Mouse (Mus musculus): ENCODE data around the gene Fsip1. TPM values are rescaled to one million over a fixed set of nuclear protein-coding genes. Genes with fewer than 3 reads are reported as not detected.
A peak's percentile ranks its signal among the peaks of the same experiment; 100 is the strongest.

Gene Fsip1
- polyA plus RNA-seq, 1 experiment, result 0.14 TPM

GRCm38 (mm10) chr2:118118515-118118914, 138.3 kb downstream of the Fsip1 start:
- peaks cover 78% of the 10 kb centered on the region for H3K36me3 ChIP-seq (ENCODE audit: control insufficient read depth, insufficient read depth)
- peaks cover 22% of the 10 kb centered on the region for H3K79me2 ChIP-seq (ENCODE audit: control insufficient read depth, insufficient read depth)
- H3ac ChIP-seq (ENCODE audit: control insufficient read depth, insufficient read length), result no peak overlapping the region
- no peak overlapping the region for H3K4me2 ChIP-seq (ENCODE audit: low read depth)
- TF ChIP-seq SRF (IDR thresholded peaks at IDR 0.05; ENCODE audit: control insufficient read depth, insufficient read length, low read depth) (no peak), USF1 (IDR thresholded peaks at IDR 0.05; ENCODE audit: low read depth) (no peak), CEBPB (IDR thresholded peaks at IDR 0.05; ENCODE audit: insufficient read depth, poor library complexity, severe bottlenecking) (no peak), REST (IDR thresholded peaks at IDR 0.05; ENCODE audit: insufficient read depth, insufficient read length) (no peak), POLR2A (IDR thresholded peaks at IDR 0.05; ENCODE audit: insufficient read length, low read depth) (no peak), POLR2AphosphoS2 (IDR thresholded peaks at IDR 0.05; ENCODE audit: insufficient read length, low read depth) (no peak), MYOG (IDR thresholded peaks at IDR 0.05; ENCODE audit: control insufficient read depth in 1 of 3, insufficient read depth in 1 of 3, insufficient read length in 2 of 3, low read depth in 2 of 3) (no peak), E2F4 (IDR thresholded peaks at IDR 0.05; ENCODE audit: insufficient read depth) (no peak), MYOD1 (IDR thresholded peaks at IDR 0.05; ENCODE audit: control insufficient read depth in 1 of 3, insufficient read length in 2 of 3, low read depth in 2 of 3) (no peak), MAX (IDR thresholded peaks at IDR 0.05; ENCODE audit: low read depth) (no peak), TCF12 (IDR thresholded peaks at IDR 0.05; ENCODE audit: insufficient read depth, poor library complexity, severe bottlenecking) (no peak), TCF3 (IDR thresholded peaks at IDR 0.05; ENCODE audit: insufficient read length, low read depth) (no peak)
- H3K27me3 ChIP-seq (ENCODE audit: control insufficient read depth, insufficient read depth, insufficient read length), result no peaks in the 10 kb centered on the region
- H3K4me3 ChIP-seq, result no peak overlapping the region

DNA sequence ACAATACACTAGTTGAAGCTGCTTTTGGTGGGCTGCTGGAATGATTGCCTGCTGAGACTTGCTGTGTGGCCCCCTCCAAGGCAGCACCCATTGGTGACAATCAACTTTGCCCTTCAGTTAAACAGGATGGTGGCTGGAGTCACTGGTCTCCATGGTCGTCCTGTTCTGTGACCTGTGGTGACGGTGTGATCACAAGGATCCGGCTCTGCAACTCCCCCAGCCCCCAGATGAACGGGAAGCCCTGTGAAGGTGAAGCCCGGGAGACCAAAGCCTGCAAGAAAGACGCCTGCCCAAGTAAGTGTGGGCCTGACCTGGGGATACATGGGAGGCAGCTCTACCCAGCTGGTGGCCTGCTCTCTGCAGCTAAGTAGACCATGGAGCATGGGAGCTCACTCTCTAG, 138.7 kb downstream of the Fsip1 start:
- H3K4me2 ChIP-seq (ENCODE audit: low read depth), result no peak overlapping the region
- H3K27me3 ChIP-seq (ENCODE audit: control insufficient read depth, insufficient read depth, insufficient read length), result no peaks in the 10 kb centered on the region
- peaks cover 74% of the 10 kb centered on the region for H3K36me3 ChIP-seq (ENCODE audit: control insufficient read depth, insufficient read depth)
- TF ChIP-seq TCF3 (IDR thresholded peaks at IDR 0.05; ENCODE audit: insufficient read length, low read depth) (no peak), CEBPB (IDR thresholded peaks at IDR 0.05; ENCODE audit: insufficient read depth, poor library complexity, severe bottlenecking) (no peak), TCF12 (IDR thresholded peaks at IDR 0.05; ENCODE audit: insufficient read depth, poor library complexity, severe bottlenecking) (no peak), MYOG (IDR thresholded peaks at IDR 0.05; ENCODE audit: control insufficient read depth in 1 of 3, insufficient read depth in 1 of 3, insufficient read length in 2 of 3, low read depth in 2 of 3) (no peak), MYOD1 (IDR thresholded peaks at IDR 0.05; ENCODE audit: control insufficient read depth in 1 of 3, insufficient read length in 2 of 3, low read depth in 2 of 3) (no peak), MAX (IDR thresholded peaks at IDR 0.05; ENCODE audit: low read depth) (no peak), POLR2A (IDR thresholded peaks at IDR 0.05; ENCODE audit: insufficient read length, low read depth) (no peak)
- H3K79me2 ChIP-seq (ENCODE audit: control insufficient read depth, insufficient read depth), result peaks cover 26% of the 10 kb centered on the region
- no peak overlapping the region for H3K4me3 ChIP-seq
- no peak overlapping the region for H3ac ChIP-seq (ENCODE audit: control insufficient read depth, insufficient read length)

DNA sequence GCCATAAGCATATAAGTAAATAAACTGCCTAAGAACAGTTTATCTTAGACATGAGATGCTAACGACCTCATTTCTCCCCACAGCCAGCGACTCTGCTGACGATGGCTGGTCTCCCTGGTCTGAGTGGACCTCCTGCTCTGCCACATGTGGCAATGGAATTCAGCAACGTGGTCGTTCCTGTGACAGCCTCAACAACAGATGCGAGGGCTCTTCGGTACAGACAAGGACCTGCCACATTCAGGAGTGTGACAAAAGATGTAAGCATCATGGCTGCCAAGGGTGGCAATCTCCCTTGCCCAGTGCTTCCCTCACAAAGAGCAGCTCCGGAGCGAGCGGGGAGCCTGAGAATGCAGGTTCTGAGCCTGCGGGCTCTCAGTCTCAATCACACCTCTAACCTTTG, 139.4 kb downstream of the Fsip1 start:
- H3ac ChIP-seq (ENCODE audit: control insufficient read depth, insufficient read length), result no peak overlapping the region
- no peaks in the 10 kb centered on the region for H3K27me3 ChIP-seq (ENCODE audit: control insufficient read depth, insufficient read depth, insufficient read length)
- peaks cover 70% of the 10 kb centered on the region for H3K36me3 ChIP-seq (ENCODE audit: control insufficient read depth, insufficient read depth)
- TF ChIP-seq TCF12 (IDR thresholded peaks at IDR 0.05; ENCODE audit: insufficient read depth, poor library complexity, severe bottlenecking) (no peak), MYOD1 (IDR thresholded peaks at IDR 0.05; ENCODE audit: control insufficient read depth in 1 of 3, insufficient read length in 2 of 3, low read depth in 2 of 3) (no peak), REST (IDR thresholded peaks at IDR 0.05; ENCODE audit: insufficient read depth, insufficient read length) (no peak), CEBPB (IDR thresholded peaks at IDR 0.05; ENCODE audit: insufficient read depth, poor library complexity, severe bottlenecking) (no peak), POLR2A (IDR thresholded peaks at IDR 0.05; ENCODE audit: insufficient read length, low read depth) (no peak), SRF (IDR thresholded peaks at IDR 0.05; ENCODE audit: control insufficient read depth, insufficient read length, low read depth) (no peak), POLR2AphosphoS2 (IDR thresholded peaks at IDR 0.05; ENCODE audit: insufficient read length, low read depth) (no peak), MAX (IDR thresholded peaks at IDR 0.05; ENCODE audit: low read depth) (no peak), MYOG (IDR thresholded peaks at IDR 0.05; ENCODE audit: control insufficient read depth in 1 of 3, insufficient read depth in 1 of 3, insufficient read length in 2 of 3, low read depth in 2 of 3) (no peak), E2F4 (IDR thresholded peaks at IDR 0.05; ENCODE audit: insufficient read depth) (no peak), TCF3 (IDR thresholded peaks at IDR 0.05; ENCODE audit: insufficient read length, low read depth) (no peak), USF1 (IDR thresholded peaks at IDR 0.05; ENCODE audit: low read depth) (no peak)
- H3K4me3 ChIP-seq, result no peak overlapping the region
- H3K4me2 ChIP-seq (ENCODE audit: low read depth), result no peak overlapping the region
- H3K79me2 ChIP-seq (ENCODE audit: control insufficient read depth, insufficient read depth), result peaks cover 33% of the 10 kb centered on the region

DNA sequence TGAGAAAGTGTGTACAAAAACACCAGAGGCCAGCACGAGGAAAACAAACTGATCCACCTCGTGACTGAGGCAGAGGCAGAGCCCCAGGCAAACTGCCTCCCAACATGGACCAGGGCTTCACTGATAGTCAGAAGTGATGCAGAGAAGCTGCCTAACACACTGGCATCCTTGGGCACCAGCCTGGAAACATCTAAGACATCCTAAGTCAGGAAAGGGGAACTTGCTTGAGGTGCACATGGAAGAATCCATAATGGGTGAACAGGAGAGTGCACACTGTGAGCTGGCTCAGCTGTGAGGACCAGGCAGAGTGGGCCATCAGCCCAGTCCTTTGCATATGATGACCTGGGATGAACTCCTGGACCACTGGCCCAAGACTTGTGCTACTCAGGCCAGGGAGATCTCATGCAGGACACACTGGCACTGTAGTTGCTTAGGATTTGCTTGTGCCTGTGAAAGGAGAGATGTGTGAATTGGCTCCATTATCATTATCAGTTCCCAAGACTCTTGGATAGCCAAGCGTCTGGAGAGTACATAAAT, 139.9 kb downstream of the Fsip1 start:
- H3K79me2 ChIP-seq (ENCODE audit: control insufficient read depth, insufficient read depth), result peaks cover 39% of the 10 kb centered on the region
- no peak overlapping the region for H3ac ChIP-seq (ENCODE audit: control insufficient read depth, insufficient read length)
- H3K36me3 ChIP-seq (ENCODE audit: control insufficient read depth, insufficient read depth), result peaks cover 64% of the 10 kb centered on the region
- H3K27me3 ChIP-seq (ENCODE audit: control insufficient read depth, insufficient read depth, insufficient read length), result no peaks in the 10 kb centered on the region
- H3K4me3 ChIP-seq, result no peak overlapping the region
- TF ChIP-seq REST (IDR thresholded peaks at IDR 0.05; ENCODE audit: insufficient read depth, insufficient read length) (no peak), CEBPB (IDR thresholded peaks at IDR 0.05; ENCODE audit: insufficient read depth, poor library complexity, severe bottlenecking) (no peak), MYOD1 (IDR thresholded peaks at IDR 0.05; ENCODE audit: control insufficient read depth in 1 of 3, insufficient read length in 2 of 3, low read depth in 2 of 3) (no peak), SRF (IDR thresholded peaks at IDR 0.05; ENCODE audit: control insufficient read depth, insufficient read length, low read depth) (no peak), POLR2A (IDR thresholded peaks at IDR 0.05; ENCODE audit: insufficient read length, low read depth) (no peak), MYOG (IDR thresholded peaks at IDR 0.05; ENCODE audit: control insufficient read depth in 1 of 3, insufficient read depth in 1 of 3, insufficient read length in 2 of 3, low read depth in 2 of 3) (no peak), USF1 (IDR thresholded peaks at IDR 0.05; ENCODE audit: low read depth) (no peak), MAX (IDR thresholded peaks at IDR 0.05; ENCODE audit: low read depth) (no peak), TCF12 (IDR thresholded peaks at IDR 0.05; ENCODE audit: insufficient read depth, poor library complexity, severe bottlenecking) (no peak), TCF3 (IDR thresholded peaks at IDR 0.05; ENCODE audit: insufficient read length, low read depth) (no peak), E2F4 (IDR thresholded peaks at IDR 0.05; ENCODE audit: insufficient read depth) (no peak), POLR2AphosphoS2 (IDR thresholded peaks at IDR 0.05; ENCODE audit: insufficient read length, low read depth) (no peak)
- peak overlapping the region; percentile 74 for H3K4me2 ChIP-seq (ENCODE audit: low read depth)
